Mouse (Mus musculus) R1 (cell line): ENCODE measurements at regions not wholly inside any gene's neighbourhood (a gene's known extent, or its start where the extent isn't known, plus 50 kb on each side); places are given as distances from the start of the nearest gene placed in this dataset.

Experiments used
- DNase-seq: peaks from one replicate; pipeline ENCODE4 v3.0.0-alpha.2; 2018; ENCODE audit warnings: low read depth, low spot score

- no peak for DNase-seq
Observed at GRCm38 (mm10) chr5:119337739-119338138, 332.7 kb upstream of the Tbx3 start.

- DNase-seq, result no peak
Observed at GRCm38 (mm10) chr5:119338711-119339110, 331.8 kb upstream of the Tbx3 start.

GRCm38 (mm10) chr5:119348303-119348702 lies 322.2 kb upstream of the Tbx3 start:
- no peak for DNase-seq

GRCm38 (mm10) chr5:119349395-119349794 lies 321.1 kb upstream of the Tbx3 start:
- no peak for DNase-seq

GRCm38 (mm10) chr5:119350325-119350915 lies 320.0 kb upstream of the Tbx3 start:
- DNase-seq, result no peak

GRCm38 (mm10) chr5:119355471-119355870 lies 315.0 kb upstream of the Tbx3 start:
- peak; percentile 75 for DNase-seq

GRCm38 (mm10) chr5:119356051-119356450 lies 314.4 kb upstream of the Tbx3 start:
- DNase-seq, result no peak

- peak; percentile 41 for DNase-seq
Observed at GRCm38 (mm10) chr5:119359709-119360108, 310.8 kb upstream of the Tbx3 start.

GRCm38 (mm10) chr5:119360351-119360750 lies 310.1 kb upstream of the Tbx3 start:
- DNase-seq, result peak; percentile 63

- DNase-seq, result no peak
Observed at GRCm38 (mm10) chr5:119361406-119362044, 308.9 kb upstream of the Tbx3 start.

GRCm38 (mm10) chr5:119362452-119362851 lies 308.0 kb upstream of the Tbx3 start:
- no peak for DNase-seq

GRCm38 (mm10) chr5:119364250-119364649 lies 306.2 kb upstream of the Tbx3 start:
- DNase-seq, result no peak

- no peak for DNase-seq
Observed at GRCm38 (mm10) chr5:119365157-119365556, 305.3 kb upstream of the Tbx3 start.

- no peak for DNase-seq
Observed at GRCm38 (mm10) chr5:119366296-119366695, 304.2 kb upstream of the Tbx3 start.

GRCm38 (mm10) chr5:119370481-119370880 lies 300.0 kb upstream of the Tbx3 start:
- no peak for DNase-seq

GRCm38 (mm10) chr5:119370931-119371330 lies 299.5 kb upstream of the Tbx3 start:
- DNase-seq, result no peak

- peak; percentile 87 for DNase-seq
Observed at GRCm38 (mm10) chr5:119373774-119374700, 296.4 kb upstream of the Tbx3 start.

- no peak for DNase-seq
Observed at GRCm38 (mm10) chr5:119374861-119375260, 295.6 kb upstream of the Tbx3 start.

- no peak for DNase-seq
Observed at GRCm38 (mm10) chr5:119378261-119378660, 292.2 kb upstream of the Tbx3 start.

- DNase-seq, result no peak
Observed at GRCm38 (mm10) chr5:119379915-119380432, 290.5 kb upstream of the Tbx3 start.

- no peak for DNase-seq
Observed at GRCm38 (mm10) chr5:119381495-119381894, 289.0 kb upstream of the Tbx3 start.

- DNase-seq, result peak; percentile 88
Observed at GRCm38 (mm10) chr5:119385506-119385905, 285.0 kb upstream of the Tbx3 start.
